Mouse (Mus musculus) bone marrow macrophage, adult 2 months (primary cell): ENCODE measurements around the gene Atp6v0d1.

ENCODE experiments used
- CTCF ChIP-seq: IDR thresholded peaks from 2 replicates; pipeline ENCODE4 v1.5.1; 2012; ENCODE audit warnings: low read depth, mild to moderate bottlenecking, low read length, moderate library complexity
- POLR2A ChIP-seq: IDR thresholded peaks from 2 replicates; pipeline ENCODE4 v1.6.1; 2012; ENCODE audit warnings: mild to moderate bottlenecking, low read depth, low read length, borderline replicate concordance

- TF ChIP-seq POLR2A (no peak), CTCF (peak; percentile 64; the same call in 1 of the 2 replicates)
Observed at GRCm38 (mm10) chr8:105476628-105477413, 89.0 kb downstream of the Atp6v0d1 start.
